Mouse (Mus musculus) urinary bladder, postnatal 14 days (tissue): ENCODE results near the gene Bud31.
"Not testable (repeated sequence)": the region's sequence is repeated elsewhere in the genome, so short reads cannot be mapped to it uniquely, and the experiment has no call there.

Experiments used
- DNase-seq: peaks from one replicate; pipeline ENCODE4 v3.0.0; 2021; ENCODE audit warnings: low spot score

Gene Bud31

DNA sequence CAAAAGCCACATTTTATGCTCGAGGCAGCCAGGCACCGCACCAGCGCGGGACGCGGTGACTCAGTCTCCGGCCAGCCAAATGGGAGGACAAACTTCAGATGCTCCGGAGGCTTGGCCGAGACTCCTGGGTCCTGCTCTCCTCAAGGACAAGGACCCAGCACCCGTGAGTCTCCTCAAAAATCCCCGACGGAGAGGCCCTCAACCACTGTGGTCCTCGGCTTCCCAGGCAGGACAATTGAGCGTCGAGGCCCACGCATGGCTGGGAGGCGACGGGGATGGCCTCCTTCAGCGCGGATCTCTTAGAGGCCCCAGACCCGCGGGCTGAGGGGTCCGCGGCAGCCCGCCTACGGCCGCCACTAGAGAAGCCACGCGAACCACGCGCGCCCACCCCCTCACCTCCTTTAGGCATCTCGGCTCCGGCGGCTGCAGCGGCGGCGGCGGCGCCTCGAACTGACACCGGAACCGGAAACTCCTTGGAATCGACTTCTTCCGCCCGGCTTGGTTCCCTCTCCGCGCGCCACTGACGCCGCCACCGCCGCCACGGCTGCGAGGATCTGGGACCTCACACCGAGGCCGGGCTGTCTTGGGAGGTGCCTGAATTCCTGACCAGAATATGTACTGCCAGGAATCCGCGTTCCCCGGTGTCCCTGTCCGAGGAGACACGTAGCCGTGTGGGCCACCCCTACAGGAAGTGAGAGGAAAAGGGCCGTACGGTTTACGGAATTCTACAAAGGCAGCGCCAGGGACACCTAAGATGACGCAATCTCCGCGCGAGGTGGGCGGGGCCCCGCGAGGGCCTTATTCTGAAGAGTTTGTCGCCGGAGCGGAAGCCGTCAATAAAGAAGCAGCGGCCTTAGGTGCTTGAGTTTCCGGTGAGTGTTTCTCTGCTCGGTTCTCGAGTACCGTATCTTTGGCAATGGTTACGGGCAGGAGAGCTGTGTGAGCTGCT lies at the start of gene Bud31, which contains the start of gene Pdap1:
Gene Bud31, plus strand, starts transcription at position 792 of the 949 bp plus-strand sequence.
Gene Pdap1, minus strand, starts transcription at position 668 of the 949 bp plus-strand sequence.
- peak; percentile 95 for DNase-seq

DNA sequence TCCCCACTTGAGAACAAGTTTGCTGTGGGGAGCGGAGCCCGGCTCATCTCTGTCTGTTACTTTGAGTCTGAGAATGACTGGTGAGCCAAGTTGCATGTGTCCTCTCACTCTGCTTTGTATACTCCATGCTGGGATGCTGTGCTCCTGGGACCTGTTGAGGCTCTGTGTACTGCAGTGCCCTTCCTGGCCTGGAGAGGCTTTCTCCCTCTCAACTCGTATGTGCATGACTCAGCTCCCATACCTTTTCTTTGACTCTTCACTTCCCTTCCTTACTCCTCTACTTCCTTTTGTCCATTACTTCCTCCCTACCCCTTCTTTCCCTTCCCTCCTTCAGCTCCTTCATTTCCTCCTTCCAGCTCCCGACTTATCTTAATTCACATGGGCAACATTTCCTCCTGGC lies 44.0 kb upstream of the Bud31 start:
- DNase-seq: no peak

DNA sequence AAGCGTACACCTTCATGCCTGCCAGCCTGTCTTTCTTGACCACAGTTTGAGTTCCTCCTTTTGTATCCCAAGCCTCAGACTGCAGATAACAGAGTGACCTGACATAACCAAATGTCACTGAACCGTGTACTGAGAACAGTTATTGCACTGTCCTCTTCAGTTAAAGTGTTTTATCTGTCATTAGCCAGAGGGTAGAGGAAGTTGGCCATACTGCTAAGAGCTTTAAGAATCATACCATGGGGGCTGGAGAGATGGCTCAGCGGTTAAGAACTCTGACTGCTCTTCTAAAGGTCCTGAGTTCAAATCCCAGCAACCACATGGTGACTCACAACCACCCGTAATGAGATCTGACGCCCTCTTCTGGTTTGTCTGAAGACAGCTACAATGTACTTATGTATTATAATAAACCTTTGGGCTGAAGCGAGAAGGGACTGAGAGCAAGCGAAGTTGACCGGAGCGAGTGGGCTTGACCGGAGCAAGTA lies 41.8 kb upstream of the Bud31 start:
- DNase-seq: no peak

DNA sequence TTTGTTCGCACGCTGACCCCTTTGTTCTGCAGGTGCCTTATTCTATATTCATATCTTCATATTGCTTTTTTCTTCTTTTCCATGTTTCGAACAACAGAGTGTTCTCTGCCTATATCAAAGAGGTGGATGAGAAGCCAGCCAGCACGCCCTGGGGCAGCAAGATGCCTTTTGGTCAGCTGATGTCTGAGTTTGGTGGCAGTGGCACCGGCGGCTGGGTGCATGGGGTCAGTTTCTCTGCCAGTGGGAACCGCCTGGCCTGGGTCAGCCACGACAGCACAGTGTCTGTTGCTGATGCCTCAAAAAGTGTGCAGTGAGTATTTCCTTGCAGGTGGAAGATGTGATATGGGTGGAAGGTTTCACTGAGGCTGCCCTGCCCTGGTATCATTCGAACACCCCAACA lies 39.2 kb upstream of the Bud31 start:
- DNase-seq: no peak

DNA sequence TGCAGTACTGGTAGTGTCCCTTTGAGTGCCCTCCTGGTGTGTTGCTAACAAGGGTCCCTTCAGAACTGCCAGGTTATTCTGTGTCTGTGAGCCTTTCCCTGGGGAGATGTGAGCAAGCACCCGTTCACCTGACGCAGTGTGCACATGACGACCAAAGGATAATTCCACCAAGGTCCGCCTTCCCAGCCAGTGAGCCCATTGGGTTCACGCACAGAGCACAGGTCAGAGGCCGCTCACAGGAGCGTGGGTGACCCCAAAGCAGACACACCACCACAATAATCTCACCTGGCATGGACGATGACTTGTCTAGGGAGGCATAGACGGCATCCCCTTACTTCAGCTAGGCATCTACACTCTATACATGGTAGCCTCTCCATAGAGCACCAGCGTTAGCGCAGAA lies 38.7 kb upstream of the Bud31 start:
- not testable (repeated sequence) for DNase-seq

DNA sequence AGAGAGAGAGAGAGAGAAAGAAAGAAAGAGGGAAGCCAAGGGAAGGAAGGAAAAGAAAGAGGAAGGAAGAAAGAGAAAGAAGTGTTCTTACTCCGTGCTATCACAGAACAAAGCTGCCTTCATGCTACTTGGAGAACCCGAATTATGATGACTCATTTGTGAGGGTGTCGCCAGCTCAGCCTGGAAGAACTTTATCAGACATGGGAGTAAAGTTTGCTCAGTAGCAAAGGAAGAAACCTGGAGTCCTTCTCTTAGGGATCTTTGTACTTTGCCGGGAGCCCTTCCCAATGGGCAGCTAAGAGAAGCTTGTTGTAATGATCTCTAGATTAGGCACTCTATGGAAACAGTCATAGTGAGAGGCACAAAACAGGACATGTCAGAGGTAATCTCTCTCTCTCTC lies 37.5 kb upstream of the Bud31 start:
- no peak for DNase-seq

DNA sequence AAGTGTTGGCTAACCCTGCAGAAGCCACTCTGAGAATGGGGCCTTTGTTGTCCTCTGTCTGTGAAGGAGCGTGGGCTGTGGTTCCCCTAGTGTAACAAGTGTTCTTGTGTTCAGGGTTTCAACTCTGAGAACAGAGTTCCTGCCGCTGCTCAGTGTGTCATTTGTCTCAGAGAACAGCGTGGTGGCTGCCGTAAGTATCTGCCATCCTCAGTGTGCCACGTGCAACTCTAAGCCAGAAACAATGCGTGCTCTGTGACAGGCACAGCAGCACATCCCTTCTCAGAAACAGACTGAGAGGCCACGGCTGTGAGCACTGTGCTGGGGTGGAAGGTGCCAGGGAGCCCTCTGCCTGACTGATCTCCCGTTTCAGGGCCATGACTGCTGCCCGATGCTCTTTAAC lies 35.8 kb upstream of the Bud31 start:
- no peak for DNase-seq

DNA sequence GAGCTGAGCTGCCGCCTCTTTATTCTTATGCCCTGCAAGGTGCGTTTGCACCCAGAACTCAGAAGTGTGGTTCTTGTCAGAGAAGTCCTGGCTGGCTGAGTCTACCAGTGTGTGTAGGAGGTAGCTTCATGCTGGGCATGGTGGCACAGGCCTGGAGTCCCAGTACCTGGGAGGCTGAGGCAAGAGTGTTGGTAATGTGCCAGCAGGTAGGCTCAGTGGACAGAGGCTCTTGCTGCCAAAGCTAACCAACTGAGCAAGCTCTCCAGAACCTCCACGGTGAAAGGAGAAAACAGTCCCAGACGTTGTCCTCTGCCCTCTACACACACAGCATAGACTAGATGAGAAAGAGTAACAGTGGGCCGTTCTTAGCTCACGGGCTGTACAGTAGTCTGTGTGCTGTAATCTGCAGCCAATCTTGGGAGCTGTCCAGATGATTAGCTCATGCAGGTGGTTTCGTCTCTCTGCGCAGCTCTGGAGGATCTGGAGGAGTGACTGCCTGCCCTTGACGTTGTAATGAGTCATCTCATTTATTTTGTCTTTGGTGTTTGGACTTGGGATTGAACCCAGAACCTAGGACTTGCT lies 34.4 kb upstream of the Bud31 start:
- no peak for DNase-seq

DNA sequence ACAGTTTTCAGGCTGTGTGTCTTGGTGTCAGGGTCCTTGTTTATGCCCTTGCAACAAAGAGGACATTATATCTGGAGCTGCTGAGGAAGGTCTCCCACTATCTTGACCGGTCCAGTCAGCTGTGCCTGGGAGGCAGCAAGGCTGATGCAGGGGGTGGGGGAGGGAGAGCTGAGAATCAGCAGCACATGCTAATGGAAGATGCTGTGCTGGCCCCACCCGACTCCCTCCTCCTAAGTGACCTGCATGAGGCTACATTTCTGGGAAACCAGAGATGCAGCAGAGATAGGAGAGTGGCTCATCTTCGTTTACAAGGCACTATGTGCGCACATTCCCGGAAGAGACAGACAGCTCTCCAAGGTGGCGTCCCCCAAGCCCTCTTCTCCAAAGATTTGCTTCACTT lies 29.8 kb upstream of the Bud31 start:
- DNase-seq: no peak

DNA sequence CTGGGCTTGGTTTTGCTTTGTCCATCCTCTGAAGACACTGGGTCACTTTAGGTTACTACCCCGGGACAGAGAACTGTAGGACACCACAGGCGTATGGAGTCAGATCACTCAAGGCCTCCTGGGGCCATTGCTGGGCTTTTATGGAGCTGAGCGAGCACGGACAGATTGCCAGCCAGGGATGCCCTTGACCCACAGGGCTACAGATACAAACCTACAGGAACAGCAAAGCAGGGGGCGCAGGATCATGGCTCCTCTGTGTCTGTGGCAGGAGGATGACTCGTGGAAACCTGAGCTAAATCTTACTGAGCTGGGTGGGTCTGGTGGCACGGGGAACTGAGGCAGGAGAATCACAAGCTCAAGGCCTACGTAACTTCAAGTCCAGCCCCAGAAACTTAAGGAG lies 27.6 kb upstream of the Bud31 start:
- no peak for DNase-seq

DNA sequence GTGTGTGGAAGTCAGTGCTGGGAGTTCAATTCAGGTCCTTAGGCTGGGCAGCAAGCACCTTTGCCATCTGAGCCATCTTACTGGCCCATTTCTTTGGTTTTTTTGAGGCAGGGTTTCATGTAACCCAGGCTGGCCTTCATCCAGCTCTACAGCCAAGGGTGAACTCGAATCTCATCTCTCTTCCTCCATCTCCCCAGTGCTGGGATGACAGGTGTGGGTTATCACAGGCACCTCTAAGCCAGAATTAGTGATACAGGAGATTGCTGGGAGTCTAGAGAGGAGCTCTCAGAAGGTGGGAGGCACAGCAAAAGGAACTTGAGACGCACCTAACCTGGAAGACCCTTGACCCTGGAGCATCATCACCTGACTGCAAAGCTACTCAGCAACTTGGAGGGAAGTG lies 26.7 kb upstream of the Bud31 start:
- no peak for DNase-seq

DNA sequence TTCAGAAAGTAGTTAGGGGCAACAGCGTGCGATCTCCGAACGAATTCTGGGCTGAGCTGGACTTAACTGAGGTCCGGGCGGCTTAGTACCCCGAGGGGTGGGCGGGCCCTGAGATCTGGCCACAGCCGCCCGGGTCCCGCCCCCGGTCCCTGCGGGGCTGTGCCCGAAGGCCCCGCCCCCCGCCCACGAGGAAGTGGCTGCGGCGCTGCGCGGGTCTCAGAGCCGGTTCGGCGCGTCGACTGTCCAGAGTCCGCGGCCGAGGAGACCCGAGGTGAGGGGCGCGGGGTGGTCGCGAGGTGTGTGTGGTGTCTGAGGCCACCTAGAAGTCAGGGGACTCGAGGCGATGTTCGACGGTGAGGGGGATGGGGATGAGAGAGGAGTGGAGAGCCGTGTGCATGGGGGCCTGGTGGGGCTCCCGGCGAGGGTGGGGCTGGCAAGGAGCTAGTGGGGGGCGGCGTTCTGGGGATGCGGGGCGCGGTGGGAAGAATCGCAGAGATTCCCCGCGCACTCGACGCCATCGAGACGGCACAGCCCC lies 26.0 kb upstream of the Bud31 start, which contains the start of gene Arpc1b:
Gene Arpc1b, plus strand, starts transcription at position 145 of the 535 bp plus-strand sequence.
- DNase-seq: peak; percentile 83

DNA sequence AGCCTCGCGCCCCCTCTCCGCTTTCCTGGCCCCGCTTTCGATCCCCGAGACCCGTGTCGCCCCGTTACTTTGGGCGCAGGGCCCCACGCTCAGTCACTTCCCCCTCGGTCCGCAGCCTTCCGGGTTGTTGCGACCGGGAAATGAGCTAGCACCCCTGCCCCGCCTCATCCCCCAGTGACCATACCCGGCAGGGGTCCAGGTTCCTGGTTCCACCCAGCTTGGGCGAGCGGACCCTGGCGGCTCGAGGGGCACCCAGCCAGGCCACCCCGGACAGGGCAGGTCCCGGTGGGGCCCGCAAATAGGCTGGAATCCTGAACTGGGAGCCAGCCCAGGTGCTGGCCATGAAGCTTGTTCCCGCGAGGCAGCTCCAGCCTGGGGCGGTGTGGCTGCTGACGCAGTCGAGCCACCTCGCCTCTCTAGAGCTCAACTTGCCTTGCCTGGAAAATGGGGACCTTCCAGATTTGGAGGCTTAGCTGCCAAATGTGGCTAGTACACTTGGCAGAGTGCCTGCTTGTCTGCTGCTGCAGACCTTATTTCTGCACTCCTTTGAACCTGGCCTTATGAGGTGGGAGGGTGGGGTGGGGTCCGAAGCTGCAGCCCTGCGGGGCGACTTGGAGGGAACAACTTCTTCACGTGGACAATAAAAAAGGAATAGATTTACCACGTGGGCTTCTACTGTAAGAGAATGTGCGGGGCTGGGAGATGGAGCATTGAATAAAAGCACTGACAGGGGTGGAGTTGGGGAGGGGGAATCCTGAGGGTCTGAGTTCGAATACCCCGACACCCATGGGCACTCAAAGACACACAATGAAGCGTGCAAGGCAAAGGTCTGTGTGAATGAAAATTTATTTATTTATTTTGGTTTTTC lies 25.3 kb upstream of the Bud31 start:
- DNase-seq: peak; percentile 76

DNA sequence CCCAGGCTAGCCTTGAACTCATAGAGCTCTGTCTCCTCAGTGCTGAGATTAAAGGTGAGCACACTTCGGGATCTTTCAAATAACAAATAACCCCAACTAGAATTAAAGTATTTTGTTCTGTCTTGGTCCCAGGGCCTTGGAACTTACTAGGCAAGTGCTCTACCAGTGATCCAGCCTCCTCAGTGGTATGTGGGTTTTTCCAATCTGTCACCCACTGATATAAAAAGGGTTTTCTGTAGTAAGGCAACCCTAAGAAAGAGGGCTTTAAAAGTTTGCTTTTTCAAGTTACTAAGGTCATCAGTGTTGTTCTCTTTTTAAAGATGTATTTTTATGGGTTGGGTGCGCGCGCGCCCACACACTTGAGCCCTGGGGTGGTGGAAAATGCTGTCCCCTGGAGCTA lies 24.4 kb upstream of the Bud31 start:
- no peak for DNase-seq

DNA sequence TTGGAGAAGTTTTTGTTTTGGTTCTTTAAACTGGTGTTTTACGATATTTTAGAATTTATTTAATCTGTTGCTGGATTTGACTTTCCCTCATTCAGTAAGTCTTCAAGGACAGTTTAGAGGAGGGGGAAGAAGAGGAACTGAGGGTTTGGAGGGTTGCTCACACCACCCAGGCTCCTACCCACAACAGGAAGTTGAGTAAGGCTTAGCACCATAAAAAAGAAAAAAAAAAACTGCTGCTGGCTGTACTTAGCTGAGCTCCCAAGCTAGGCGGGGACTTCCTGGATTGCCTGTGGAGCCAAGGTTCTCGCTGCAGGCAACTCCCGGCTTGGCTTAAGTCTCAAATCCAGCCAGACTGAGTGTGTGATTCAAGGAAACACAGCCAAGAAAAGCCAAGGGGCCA lies 23.8 kb upstream of the Bud31 start:
- DNase-seq: peak; percentile 80

DNA sequence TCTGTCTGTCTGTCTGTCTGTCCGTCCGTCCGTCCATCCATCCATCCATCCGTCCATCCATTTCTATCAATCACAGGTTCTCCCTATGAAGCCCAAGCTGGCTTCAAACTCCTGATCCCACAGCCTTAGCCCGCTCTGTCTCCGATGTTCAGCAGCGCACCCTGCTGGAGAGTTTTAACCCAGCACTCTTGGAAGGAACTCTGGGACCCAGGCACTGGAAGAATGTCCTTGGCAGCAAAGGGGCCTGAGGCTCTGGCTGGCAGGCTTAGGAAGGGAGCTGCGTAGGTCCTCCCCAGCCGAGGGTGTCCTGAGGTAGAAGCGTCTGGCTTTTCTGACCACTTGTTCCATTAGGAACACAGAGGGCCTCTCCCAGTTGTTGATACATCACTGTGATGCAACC lies 23.2 kb upstream of the Bud31 start:
- peak; percentile 84 for DNase-seq

DNA sequence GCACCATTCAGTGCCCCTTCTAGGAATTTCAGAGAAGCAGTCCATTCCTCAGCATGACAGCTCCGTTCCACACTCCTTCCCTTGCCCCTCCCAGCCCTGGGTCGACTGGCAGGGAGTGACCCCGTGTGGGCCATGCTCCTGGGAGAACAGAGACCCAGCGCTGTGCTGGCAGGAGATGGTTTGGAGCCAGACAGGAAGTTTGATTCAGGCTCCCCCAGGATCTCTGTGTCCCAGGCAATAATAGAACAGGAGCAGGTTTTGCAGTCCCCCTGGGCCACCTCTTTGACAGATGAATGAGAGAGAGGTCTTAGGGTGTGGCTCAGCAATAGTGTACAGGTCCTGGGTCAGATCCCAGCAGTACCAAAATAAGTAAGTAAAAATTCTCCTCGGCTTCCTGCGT lies 22.2 kb upstream of the Bud31 start:
- DNase-seq: no peak

DNA sequence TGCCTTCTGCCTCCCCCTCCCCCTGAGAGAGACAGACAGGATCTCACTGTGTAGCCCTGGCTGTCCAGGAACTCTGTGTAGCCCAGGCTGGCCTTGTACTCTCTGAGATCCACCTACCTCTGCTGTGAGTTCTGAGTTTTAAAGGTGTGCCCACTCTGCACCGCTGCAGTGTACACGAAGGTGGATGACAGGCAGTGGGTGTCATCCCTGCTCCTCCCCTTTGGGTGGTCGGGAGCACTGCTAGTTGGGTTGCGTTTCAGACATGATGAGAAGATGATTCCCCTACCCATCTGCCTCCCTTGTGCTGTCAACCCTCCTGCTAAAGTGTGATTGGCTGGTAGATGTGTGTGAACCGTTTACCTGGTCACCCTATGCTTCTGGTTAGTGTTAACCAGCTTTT lies 21.7 kb upstream of the Bud31 start:
- DNase-seq: no peak

DNA sequence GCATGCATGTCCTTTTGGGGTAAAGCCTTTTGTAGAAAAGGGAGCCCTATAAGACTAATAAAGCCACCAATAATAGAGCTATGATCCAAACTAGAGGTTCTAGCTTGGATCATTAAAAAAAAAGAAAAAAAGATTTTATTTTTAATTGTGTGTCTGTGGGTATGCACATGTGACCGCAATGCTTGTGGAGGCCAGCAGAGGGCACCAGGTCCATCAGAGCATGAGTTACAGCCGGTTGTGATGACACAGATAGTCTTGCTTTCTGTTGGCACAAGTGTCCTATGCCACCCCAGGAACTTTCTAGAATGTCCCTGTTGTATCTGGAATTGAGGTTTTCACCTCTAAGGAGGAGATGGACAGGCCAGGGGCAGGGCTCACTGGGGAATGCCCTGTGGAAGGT lies 20.8 kb upstream of the Bud31 start:
- DNase-seq: no peak

DNA sequence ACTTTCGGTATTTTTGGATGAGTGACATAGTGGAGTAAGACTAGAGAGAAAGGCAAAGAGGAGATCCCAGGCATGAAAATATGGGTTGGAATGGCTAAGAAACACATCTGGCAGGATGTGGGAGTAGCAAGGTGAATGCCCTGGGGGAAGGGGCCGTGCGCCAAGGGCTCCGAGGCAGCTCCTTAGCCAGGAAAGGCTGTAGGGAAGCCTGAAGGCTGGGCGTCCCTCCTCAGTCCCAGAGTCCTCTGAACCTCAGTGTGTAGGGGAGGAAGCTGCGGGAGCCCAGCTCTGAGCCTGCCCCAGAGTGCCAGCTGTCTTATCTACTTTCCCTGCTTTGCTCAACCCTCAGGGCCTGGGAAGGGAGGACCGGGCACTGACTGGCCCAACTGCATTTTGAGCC lies 19.2 kb upstream of the Bud31 start:
- no peak for DNase-seq

DNA sequence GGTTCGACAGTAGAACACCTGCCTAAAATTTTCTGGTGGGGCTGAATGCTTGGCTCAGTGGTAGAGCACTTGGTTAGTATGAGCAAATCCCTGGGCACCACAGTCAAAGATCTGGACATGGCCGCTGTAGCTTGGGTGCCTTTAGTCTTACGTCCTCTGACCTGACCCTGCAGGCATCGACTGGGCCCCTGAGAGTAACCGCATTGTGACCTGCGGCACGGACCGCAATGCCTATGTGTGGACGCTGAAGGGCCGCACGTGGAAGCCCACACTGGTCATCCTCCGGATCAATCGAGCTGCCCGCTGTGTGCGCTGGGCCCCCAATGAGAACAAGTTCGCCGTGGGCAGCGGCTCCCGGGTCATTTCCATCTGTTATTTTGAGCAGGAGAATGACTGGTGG lies 16.8 kb upstream of the Bud31 start:
- DNase-seq: no peak

DNA sequence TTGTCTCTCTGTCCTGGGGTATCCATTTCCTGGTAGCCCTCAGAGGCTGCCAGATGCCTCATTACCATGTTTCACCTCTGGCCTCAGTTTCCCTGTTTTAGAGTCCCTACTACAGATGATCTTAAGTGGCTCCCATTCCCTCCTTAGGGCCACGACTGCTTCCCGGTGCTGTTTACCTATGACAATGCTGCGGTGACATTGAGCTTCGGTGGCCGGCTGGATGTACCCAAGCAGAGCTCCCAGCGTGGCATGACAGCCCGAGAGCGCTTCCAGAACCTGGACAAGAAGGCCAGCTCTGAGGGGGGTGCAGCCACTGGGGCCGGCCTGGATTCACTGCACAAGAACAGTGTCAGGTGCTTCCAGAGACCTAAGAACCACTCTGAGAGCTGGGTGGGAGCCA lies 13.6 kb upstream of the Bud31 start:
- no peak for DNase-seq
